Mouse (Mus musculus): ENCODE measurements around the gene Cnpy1.

Gene Cnpy1

DNA sequence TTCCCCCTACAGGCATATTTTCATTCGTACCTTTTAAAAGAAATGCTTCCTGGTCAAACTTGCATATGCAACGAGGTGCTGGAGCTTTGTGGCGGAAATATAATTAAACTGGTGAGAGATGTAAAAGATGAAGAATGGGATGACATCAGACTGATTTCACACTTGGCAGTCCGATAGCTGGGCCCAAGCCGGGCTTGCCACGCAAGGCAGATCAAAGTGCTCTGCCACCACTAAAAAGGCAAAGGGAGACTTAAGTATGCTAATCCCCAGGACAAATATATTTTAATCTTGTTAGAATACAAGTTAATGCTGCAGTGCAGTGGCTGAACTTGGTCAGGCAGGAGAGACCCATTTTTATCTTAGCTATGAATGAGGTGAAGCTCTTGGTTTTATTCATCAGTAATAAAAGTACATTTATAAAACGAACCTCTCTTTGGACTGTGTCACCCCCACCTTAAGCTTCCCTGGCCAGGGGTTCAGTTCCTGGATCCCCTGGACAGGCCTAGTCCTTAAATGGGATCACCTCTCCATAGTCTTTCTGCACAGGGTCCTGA lies 66.3 kb downstream of the Cnpy1 start:
- DNase-seq = no peak

DNA sequence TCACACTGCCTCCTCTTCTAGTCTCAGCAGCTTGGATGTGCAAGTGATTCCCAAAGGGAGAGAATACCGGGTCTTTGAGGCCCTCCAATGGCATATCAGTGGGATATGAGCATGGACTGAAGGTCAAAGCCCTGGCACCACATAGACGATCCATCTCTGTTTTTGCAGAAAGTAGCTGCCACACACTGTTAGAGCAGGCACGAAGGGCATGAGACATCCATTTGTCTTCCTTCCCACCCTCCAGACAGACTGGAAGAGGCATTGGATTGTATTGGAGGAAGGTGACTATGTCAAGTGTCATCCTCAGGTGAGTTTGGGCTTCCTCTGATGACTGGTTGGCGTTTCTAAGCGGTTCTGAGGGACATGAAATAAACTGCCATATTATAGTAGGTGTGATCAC lies 67.3 kb downstream of the Cnpy1 start:
- no peak for DNase-seq

DNA sequence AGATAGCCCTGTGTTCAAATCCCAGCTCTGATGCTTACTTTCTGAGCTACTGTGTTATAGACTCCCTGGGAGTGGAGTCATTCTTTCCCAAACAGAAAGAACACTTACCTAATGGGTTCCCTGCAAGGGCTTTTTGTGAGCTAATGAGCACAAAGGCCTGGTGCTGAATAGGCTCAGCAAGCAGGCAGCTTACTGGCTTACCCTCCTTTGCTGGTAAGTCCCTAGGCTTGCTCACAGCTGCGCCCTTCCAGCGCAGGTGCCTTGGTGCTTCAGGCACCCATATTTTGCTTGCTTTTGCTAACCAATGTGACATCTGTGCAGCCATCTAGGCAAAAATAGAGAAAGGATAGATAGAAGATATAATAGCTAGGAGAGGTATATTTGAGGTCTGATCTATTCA lies 69.0 kb downstream of the Cnpy1 start:
- no peak for DNase-seq

DNA sequence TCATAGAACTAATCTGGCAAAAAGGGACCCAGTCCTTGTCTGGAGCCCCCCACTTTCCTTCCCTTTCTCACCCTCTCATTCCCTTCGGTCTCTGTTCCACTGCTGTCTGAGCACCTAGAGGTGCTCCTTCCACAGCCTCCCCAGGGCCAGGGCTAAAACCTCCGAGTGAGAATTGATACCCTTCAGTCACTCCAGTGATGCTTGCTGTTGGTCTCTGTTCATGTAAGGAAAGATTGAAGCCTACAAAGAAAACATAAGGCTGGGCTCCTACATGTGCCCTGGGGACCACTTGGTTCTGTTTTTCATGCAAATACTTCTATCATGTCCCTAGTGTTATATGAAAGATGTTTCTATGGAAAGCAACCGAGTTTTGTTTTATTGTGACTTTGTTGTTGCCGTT lies 69.6 kb downstream of the Cnpy1 start:
- DNase-seq = no peak

DNA sequence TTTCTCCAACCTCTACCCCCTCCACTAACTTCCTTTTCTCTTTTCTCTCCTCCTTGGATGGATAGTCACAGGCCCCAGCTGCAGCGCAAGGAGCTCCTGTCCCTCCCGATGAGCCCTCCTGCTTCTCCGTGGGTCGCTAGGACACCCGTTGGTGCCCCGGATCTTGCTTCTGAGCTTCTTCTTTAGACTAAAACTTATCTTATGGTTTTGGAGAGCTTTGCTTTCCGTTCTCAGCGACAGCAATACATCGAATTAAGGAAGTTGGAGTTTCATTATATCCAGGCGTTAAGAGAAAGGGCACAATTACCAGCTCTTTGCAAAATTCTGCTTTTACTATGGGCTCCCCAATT lies 70.1 kb downstream of the Cnpy1 start:
- DNase-seq = no peak

DNA sequence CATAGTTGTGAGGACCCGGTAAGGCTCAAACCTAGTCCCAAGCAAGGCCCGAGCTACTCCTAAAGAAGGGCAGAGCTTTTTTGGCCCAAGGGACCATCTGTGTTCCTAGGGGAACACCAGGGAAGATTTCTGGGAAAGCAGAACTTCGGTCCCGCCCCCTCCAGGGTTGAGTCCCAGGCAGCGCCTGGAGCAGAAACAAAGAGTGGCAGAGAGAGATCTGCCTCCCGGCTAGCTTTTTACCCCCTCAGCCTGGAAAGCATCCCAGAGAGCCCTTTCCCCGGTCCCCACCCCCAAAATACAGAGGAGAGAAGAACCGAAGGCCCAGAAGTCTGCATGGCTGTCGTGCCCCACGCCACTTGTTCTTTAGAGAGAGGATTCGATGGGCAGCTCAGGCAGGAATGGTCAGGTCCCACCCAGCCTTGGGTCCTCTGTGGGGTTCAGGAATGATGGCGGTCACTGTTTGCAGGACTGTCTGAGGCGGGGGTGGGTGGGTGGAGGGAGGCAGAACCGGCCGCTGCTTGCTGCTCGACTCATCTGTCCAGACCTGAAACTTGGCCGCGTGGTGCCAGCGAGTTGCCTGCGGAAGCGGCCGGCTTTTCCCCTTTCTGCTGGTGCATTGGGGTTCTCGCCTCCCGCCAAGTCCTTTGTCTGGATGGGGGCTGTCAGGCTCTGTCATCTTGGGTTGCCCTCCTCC lies 70.6 kb downstream of the Cnpy1 start:
- no peak for DNase-seq

DNA sequence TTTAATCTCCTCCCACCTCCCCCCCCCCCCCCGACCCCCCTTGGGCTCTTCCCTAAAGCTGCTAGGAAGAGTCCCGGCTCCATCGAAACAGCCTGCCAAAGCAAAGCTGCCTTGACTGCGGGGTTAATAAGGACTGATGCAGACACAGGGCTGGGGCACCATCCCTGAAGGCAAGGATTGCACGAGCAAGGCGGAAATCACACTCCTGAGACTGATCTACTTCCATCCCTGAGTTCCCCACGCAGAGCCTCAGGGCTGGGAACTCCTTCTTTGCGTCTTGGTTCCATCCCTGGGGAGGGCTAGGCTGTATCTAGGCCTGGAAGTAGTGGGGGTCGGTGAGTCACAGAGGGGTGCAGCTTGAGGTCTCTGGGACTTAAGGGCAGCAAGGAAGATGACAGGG lies 71.5 kb downstream of the Cnpy1 start:
- DNase-seq = no peak

DNA sequence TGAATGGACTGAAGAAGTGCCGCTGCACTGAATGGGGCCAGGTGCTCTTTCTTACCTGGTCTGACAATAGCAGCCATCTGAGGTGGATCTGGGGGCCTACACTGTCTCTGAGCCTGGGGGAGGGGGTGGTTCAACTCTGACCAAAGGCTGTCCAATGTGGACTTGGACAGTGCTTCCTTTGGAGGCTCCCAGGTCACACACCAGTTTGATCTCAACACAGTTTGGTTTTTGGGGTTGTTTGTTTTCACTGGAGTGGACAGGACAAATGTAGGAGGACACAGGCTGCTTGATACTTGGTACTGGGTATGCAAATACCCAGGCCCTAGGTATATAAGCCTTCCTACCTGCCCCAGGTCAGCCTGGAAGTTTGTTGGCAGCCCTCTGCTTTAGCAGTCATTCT lies 71.9 kb downstream of the Cnpy1 start:
- no peak for DNase-seq

DNA sequence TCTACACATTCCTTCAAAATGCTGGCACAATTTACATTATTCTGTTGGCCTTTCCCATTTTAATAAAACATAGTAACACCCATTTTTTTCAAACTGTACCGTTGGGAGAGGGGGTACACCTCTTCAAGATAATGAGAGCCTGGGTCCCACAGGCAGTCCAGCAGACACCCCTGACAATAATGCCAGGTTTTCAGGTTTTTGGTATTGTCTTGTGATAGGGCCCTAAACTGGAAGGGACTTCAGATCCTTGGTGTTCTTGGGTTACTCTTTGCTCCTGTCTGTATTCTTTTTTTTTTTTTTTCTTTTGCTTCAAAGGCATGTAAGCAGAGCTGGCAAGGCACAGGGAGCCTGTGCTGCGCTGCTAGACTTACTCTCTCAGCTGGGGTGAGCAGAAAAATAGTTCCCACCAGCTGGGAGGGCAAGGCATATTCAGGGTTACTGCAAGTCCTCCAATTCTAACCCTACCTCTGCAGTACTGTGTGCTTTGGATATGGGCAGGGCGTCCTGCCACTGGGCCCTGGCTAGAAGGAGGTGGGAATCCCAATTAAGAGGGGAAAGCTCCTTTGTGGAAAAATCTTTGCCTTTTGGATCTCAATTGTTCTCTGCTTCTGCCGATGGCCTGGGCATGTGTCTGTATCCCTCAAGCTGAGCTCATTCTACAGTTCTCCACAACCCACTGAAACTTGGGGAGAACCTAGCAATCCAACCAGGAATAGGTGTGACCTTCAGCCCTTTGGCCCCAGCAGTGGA lies 72.5 kb downstream of the Cnpy1 start:
- DNase-seq = no peak

DNA sequence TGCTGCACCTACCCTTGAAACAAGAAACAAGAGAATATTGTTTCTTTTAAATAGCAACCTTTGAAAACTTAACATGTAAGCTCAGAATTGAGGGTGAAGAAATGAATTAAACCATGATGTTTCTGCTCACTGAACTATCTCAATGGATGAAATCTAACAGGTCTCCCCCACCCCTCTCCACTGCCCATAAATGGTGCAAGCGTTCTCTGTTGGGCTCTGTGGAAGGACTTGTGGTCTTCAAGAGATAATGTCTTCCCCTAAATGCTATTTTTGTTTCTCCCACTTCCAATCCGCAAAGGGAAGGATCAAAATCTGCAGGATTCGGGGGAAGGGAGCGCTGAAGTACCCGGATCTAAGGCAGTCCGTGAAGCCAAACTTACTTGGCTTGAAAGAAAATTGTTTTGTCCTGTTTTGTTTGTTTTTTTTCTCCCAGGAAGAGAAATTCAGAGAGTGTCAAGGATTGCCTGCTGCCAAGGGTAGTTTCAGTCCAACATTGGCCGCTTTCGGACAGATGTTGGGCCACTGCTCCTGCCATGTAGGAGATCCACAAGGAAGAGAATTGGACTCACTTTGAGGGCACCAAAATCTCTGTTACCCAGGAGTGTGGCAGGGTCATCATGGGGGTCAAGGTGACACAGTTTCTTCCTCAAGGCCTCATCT lies 73.2 kb downstream of the Cnpy1 start:
- no peak for DNase-seq

DNA sequence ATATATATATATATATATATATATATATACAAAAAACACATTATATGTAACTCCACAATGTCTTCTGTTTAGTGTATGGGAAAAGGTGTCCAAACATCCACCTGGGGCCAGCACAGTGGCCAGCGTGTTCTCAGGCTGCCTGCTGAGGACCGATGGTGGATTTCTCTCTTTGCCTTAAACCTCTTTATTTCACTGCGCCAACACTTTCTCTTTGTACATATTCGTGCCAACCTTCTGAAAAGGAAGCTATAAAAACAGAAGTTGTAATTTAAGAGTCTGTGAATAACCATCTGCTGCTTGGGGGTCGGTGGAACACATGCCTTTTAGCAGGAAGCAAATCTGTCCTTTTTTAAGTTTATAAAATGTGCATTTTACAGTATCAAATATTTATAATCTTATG lies 73.9 kb downstream of the Cnpy1 start:
- no peak for DNase-seq

DNA sequence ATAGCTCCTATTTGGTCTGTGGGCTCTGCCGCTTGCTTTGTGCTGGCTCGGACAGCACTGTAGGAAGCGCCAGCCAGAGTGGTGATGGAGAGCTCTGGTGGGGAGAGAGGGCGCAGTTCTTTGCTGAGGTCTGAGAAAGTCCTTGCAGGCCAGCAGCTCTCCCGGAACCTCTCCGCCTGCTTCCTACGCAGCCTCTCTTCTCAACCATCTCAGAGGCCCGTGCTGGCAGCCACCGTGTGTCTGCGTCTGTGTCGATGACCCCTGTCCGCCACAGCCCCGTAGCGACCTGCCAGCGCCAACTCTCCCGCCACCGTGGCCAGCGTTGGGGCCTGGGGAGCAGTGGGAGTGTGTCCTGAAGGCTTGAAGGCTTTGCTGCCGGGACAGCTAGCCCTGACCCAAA lies 74.7 kb downstream of the Cnpy1 start:
- no peak for DNase-seq

DNA sequence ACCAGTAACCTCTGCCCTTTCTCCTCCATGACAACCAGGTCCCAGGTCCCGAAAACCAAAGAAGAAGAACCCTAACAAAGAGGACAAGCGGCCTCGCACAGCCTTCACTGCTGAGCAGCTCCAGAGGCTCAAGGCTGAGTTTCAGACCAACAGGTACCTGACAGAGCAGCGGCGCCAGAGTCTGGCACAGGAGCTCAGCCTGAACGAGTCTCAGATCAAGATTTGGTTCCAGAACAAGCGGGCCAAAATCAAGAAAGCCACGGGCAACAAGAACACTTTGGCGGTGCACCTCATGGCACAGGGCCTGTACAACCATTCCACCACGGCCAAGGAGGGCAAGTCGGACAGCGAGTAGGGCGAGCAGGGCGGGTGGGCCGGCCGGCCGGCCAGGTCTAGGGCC lies 75.5 kb downstream of the Cnpy1 start:
- no peak for DNase-seq

DNA sequence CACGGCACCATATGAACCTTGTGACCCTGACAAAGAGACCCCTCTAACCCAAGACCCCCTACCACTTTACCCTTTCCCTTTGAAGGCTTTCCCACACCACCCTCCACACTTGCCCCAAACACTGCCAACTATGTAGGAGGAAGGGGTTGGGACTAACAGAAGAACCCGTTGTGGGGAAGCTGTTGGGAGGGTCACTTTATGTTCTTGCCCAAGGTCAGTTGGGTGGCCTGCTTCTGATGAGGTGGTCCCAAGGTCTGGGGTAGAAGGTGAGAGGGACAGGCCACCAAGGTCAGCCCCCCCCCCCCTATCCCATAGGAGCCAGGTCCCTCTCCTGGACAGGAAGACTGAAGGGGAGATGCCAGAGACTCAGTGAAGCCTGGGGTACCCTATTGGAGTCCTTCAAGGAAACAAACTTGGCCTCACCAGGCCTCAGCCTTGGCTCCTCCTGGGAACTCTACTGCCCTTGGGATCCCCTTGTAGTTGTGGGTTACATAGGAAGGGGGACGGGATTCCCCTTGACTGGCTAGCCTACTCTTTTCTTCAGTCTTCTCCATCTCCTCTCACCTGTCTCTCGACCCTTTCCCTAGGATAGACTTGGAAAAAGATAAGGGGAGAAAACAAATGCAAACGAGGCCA lies 76.3 kb downstream of the Cnpy1 start:
- no peak for DNase-seq

DNA sequence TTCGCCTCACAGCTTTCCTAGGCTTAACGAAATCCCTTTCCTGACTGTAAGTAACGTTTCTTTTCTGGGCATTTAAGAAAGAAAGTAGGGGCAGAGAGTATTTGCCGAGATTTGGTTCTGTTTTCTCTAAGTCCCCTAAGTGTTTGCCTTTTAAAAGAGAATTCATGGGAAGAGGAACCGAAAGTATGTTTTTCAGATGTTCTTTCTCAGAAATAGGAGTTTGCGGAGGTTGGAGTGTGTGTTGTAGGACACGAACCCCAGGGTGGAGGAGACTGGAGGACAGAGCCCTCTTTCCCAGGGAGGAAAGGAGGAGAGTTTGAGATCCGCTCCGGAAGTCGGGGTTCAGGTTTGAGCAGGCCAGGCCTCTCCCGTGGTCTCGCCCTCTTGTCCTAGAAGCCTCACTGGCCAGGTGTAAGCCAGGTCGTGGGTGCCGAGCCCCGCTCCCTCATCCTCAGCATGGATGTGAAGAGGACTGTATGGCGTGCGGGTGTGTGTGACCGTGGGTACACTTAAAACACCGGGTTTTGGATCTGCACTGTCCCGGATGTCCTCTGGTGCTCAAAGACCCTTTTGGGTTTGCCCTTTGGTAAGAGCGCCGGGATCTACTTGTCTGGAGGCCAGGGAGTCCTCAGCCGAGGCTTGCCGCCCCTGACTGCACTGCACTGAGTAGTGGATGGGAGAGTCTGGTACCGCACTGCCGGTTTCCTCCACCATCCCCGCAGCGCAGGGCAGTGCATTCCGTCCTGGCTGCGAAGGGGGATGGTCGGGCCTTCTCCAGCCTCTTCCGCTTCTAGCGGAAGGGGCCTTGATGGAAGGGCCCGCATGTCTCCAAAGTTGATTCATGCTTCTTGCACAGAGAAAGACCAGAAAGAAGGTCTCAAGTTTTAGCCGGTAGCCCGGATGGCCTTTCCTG lies 77.1 kb downstream of the Cnpy1 start:
- DNase-seq = no peak

DNA sequence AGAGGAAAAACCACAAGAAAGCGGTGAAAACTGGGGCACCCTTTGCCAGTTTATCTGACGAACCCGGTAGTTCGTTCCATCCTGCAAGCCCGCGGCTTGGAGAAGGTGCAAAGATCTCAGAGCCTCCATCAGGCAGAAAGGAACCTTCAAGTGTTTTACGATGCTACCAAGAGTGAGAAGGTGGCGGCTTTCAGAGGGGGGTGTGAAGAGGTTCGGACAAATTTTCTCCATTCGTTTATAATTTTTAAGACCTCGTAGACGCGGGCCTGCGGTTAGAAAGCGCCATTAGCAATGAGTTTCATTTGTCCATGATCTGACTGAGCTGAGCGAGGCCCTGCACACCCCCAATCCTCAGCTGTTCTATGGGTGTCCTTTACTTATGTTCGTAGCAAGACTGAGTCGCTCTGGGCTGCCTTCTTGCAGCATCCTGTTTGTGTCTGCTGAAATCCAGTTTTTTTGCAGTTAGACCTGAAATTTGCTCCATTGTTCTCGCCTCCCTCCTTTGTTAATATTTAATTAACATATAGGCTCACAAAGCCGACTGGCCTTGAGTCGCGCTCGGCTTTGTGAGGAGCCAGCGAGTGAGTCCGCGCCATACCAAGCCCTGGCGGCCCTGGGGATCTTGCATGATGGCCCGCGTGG lies 77.9 kb downstream of the Cnpy1 start:
- peak in 1 of 2 experiments; percentile 9 for DNase-seq

DNA sequence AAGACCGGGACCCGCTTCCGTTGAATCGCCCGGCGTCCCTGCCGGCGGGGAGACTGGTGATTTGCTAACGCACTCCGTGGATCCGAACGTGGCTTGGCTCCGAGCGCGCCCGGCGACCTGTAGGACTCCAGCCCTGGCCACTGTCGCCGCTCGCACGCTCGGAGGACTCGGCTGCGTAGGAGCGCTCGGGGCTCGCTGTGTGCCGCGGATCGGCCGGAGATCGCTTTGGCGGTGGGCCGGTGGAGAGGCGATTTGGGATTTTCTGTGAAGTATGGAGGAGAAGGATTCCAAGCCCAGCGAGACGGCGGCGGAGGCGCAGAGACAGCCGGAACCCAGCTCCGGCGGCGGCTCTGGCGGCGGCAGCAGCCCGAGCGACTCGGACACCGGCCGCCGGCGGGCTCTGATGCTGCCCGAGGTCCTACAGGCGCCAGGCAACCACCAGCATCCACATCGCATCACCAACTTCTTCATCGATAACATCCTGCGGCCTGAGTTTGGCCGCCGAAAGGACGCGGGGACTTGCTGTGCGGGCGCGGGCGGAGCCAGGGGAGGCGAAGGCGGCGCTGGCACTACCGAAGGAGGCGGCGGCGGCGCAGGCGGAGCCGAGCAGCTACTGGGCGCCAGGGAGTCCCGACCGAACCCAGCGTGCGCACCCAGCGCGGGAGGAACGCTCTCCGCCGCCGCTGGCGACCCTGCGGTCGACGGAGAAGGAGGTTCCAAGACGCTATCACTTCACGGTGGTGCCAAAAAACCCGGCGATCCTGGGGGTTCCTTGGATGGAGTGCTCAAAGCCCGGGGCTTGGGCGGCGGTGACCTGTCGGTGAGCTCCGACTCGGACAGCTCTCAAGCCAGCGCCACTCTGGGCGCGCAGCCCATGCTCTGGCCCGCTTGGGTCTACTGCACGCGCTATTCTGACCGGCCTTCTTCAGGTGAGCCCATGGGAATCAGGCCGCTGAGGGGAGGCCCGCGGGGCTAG lies 79.1 kb downstream of the Cnpy1 start:
- peak; percentile 14 to 52 for DNase-seq

DNA sequence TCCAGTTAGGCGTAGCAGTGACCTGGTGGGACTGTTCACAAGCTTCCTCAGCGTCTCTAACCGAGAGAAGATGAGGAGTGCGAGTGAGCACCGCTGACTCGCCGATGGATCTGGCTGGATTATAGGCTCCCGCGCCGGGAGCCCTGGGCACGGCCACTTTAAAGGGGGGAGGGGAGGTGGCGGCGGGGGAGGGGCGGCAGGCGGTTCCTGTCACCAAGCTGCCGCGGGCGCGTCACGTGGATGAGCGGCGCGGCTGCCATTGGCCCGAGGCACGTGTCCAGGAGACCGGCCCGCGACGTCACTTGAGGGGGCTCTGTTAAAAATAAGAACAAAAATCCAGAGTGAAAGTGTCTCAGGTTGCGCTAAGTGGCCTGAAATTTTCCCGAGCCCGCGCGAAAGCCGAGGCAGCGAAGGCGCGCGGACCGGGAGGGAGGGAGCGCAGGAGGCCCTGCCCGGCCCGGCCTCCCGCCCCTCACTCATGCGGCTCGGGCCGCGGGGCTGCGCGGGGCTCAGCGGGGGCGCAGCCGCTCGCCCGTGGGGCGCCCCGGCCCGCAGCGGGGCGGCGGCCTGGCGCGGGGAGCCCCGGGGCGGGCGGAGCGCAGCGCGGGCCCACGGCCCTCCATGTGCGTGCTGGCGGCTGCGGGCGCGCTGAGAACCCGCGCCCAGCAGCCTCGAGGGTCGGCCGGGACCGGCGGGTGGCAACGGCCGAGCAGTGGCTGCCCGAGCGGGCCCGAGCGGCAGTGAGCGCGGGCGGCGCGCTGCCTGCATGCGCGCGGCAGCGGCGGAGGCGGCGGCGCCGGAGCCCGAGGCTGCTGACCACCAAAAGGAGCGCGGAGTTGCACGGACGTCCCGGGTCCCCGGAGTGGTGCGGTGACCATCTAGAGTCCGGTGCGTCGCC lies 80.0 kb downstream of the Cnpy1 start, which contains the start of gene En2:
En2 (plus strand) TSS at position 337 of the 898 bp plus-strand sequence.
- DNase-seq = peak; percentile 49 to 58

DNA sequence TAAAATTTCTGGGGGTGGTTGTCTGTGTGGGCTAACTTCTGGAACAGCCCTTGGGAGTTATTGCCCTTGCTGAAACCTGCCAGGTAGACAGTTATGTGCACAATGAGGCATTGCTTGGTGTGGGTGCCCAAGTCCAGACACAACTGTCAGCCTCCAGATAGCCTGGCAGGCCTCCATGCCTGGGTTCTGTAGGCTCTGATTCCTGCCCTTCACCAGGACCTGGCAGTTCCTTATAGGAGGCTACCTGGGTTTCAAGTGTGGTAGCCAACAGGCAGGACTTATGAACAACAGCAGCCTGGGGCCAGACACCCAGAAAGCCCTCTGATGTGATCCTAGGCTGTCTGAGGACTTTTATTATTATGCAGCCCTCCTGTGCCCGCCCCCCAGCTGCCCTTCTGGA lies 81.7 kb downstream of the Cnpy1 start:
- no peak for DNase-seq

Measured in kidney, postnatal 25 days (tissue).